In the genomic region with DNA sequence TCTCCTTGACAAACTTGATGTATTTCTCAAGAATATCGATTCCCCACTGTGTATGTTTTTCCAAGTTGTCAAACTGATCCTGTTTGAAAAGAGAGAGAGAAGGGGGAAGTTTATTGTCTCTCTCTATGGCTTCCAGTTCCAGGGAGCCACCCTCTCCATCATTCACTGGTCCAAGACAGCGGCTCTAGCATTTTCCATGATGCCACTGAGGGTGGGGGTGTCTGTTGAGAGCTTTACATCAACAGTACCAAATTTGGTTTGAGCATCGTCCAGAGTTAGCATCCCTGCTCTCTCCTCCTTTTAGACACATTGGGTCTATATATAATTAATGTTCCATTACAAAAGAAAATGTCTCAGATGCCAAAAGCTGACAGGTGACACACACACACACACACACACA, we compare ENCODE assay signal across 28 mouse cellular contexts. TPM values are rescaled to one million over a fixed set of nuclear protein-coding genes. Genes with fewer than 3 reads are reported as not detected.
A peak's percentile ranks its signal among the peaks of the same experiment; 100 is the strongest.
DNase-seq lines count a peak whose midpoint lies in the region; ATAC-seq and TF ChIP-seq lines count a peak whose summit lies in the region.
"Had no signal": no experiment of that assay in that cellular context is flagged by ENCODE, and none has a peak within 500 bp of the region (broad histone marks: within the 10 kb centered on the region; RNA-seq: fewer than 3 reads in every experiment).

No protein-coding gene starts in this region.

- peaks cover 39% of the 10 kb centered on the region for H3K4me1 ChIP-seq in intestine, embryonic 14.5 days (replicated peaks; ENCODE audit: control insufficient read depth, insufficient read depth, low read length)
- H3K4me1 ChIP-seq in intestine, postnatal 0 days (replicated peaks; ENCODE audit: control insufficient read depth, insufficient read depth, low read length) = 0 out of 2 replicates have a peak, but pooled peaks cover 11% of the 10 kb centered on the region
- H3K4me1 ChIP-seq in stomach, embryonic 14.5 days (ENCODE audit: control insufficient read depth, insufficient read depth, low read length) = peaks cover 29% of the 10 kb centered on the region
- H3K4me1 ChIP-seq in stomach, postnatal 0 days (replicated peaks; ENCODE audit: control insufficient read depth, insufficient read depth) = 0 out of 2 replicates have a peak, but pooled peaks cover 3% of the 10 kb centered on the region
- no peaks in the 10 kb centered on the region for H3K4me1 ChIP-seq in midbrain, embryonic 14.5 days (ENCODE audit: control insufficient read depth, insufficient read depth, low read length)
- H3K4me1 ChIP-seq in kidney, adult 2 months (ENCODE audit: control insufficient read depth, insufficient read depth, low read length) = peaks cover 8% of the 10 kb centered on the region; the same call in 1 of the 2 replicates
- H3K4me1 ChIP-seq: forebrain, embryonic 12.5 days had no signal

- H3K27ac ChIP-seq in intestine, embryonic 14.5 days (ENCODE audit: low read depth) = peak overlapping the region; percentile 79; the same call in 1 of the 2 replicates
- no peak overlapping the region for H3K27ac ChIP-seq in intestine, postnatal 0 days (ENCODE audit: low read depth, low read length)
- peak overlapping the region; percentile 12; the same call in 1 of the 2 replicates for H3K27ac ChIP-seq in stomach, embryonic 14.5 days (ENCODE audit: low read length)
- peak overlapping the region; percentile 82 for H3K27ac ChIP-seq in stomach, postnatal 0 days (replicated peaks)
- no peak overlapping the region for H3K27ac ChIP-seq in midbrain, embryonic 14.5 days (replicated peaks; ENCODE audit: low read depth, low read length)
- H3K27ac ChIP-seq in kidney, adult 2 months (ENCODE audit: insufficient read depth, low read depth, low read length) = no peak overlapping the region
- H3K27ac ChIP-seq: embryonic facial prominence, embryonic 10.5 days; embryonic facial prominence, embryonic 13.5 days; forebrain, embryonic 12.5 days; forebrain, embryonic 15.5 days; hindbrain, embryonic 10.5 days had no signal

- no peak for TF ChIP-seq CTCF in intestine, postnatal 0 days (IDR thresholded peaks at IDR 0.05; ENCODE audit: low read depth)
- no peak for TF ChIP-seq CTCF in stomach, postnatal 0 days (IDR thresholded peaks at IDR 0.05; ENCODE audit: low read depth)
- TF ChIP-seq CTCF in kidney, adult 2 months (conservative IDR thresholded peaks at IDR 0.05; ENCODE audit: insufficient read depth, insufficient read length, low read depth, low read length) = no peak

- no peaks in the 10 kb centered on the region for H3K9me3 ChIP-seq in intestine, embryonic 14.5 days (ENCODE audit: control insufficient read depth, low read length)
- H3K9me3 ChIP-seq in intestine, postnatal 0 days (ENCODE audit: control insufficient read depth) = no peaks in the 10 kb centered on the region
- H3K9me3 ChIP-seq in stomach, embryonic 14.5 days (ENCODE audit: control insufficient read depth, low read depth, low read length) = peaks cover under 1% of the 10 kb centered on the region; the same call in 1 of the 2 replicates
- no peaks in the 10 kb centered on the region for H3K9me3 ChIP-seq in stomach, postnatal 0 days (ENCODE audit: control insufficient read depth, low read length)
- H3K9me3 ChIP-seq in midbrain, embryonic 14.5 days (ENCODE audit: control insufficient read depth, low read length) = no peaks in the 10 kb centered on the region
- H3K9me3 ChIP-seq: embryonic facial prominence, embryonic 10.5 days; embryonic facial prominence, embryonic 13.5 days; forebrain, embryonic 12.5 days; forebrain, embryonic 15.5 days; hindbrain, embryonic 13.5 days had no signal

- WGBS in intestine, embryonic 14.5 days = 68% methylated on average over 3 of the region's 3 CpGs
- WGBS in intestine, postnatal 0 days = 70% methylated on average over 3 of the region's 3 CpGs
- WGBS in stomach, embryonic 14.5 days = 51% methylated on average over 3 of the region's 3 CpGs
- WGBS in stomach, postnatal 0 days = 44% methylated on average over 3 of the region's 3 CpGs
- WGBS in midbrain, embryonic 14.5 days = 83% methylated on average over 3 of the region's 3 CpGs
- 77% methylated on average over 3 of the region's 3 CpGs for WGBS in kidney, adult 2 months

- H3K4me3 ChIP-seq in intestine, embryonic 14.5 days (ENCODE audit: low read depth, low read length) = no peak overlapping the region
- no peak overlapping the region for H3K4me3 ChIP-seq in intestine, postnatal 0 days (ENCODE audit: low read depth, low read length)
- H3K4me3 ChIP-seq in stomach, embryonic 14.5 days (ENCODE audit: low read depth, low read length) = no peak overlapping the region
- H3K4me3 ChIP-seq in stomach, postnatal 0 days (ENCODE audit: low read depth, low read length) = no peak overlapping the region
- no peak overlapping the region for H3K4me3 ChIP-seq in midbrain, embryonic 14.5 days (replicated peaks; ENCODE audit: low read depth, low read length)
- H3K4me3 ChIP-seq in kidney, adult 2 months (ENCODE audit: insufficient read depth, low read depth, low read length) = no peak overlapping the region
- H3K4me3 ChIP-seq: embryonic facial prominence, embryonic 10.5 days; embryonic facial prominence, embryonic 13.5 days; erythroblast, embryonic 14.5 days; forebrain, embryonic 12.5 days; forebrain, embryonic 15.5 days; hindbrain, embryonic 10.5 days; hindbrain, embryonic 13.5 days had no signal

- H3K27me3 ChIP-seq in intestine, embryonic 14.5 days (replicated peaks; ENCODE audit: control insufficient read depth, insufficient read depth, low read length) = no peaks in the 10 kb centered on the region
- H3K27me3 ChIP-seq in intestine, postnatal 0 days (replicated peaks; ENCODE audit: control insufficient read depth, insufficient read depth, low read length) = no peaks in the 10 kb centered on the region
- no peaks in the 10 kb centered on the region for H3K27me3 ChIP-seq in stomach, embryonic 14.5 days (ENCODE audit: control insufficient read depth, insufficient read depth, low read length)
- no peaks in the 10 kb centered on the region for H3K27me3 ChIP-seq in stomach, postnatal 0 days (ENCODE audit: control insufficient read depth, insufficient read depth, low read length)
- no peaks in the 10 kb centered on the region for H3K27me3 ChIP-seq in midbrain, embryonic 14.5 days (ENCODE audit: control insufficient read depth, insufficient read depth, low read length)
- no peaks in the 10 kb centered on the region for H3K27me3 ChIP-seq in kidney, adult 2 months (replicated peaks; ENCODE audit: control insufficient read depth, insufficient read depth, low read length)
- H3K27me3 ChIP-seq: CH12.LX; embryonic facial prominence, embryonic 13.5 days; forebrain, embryonic 12.5 days; forebrain, embryonic 15.5 days; hindbrain, embryonic 13.5 days; Patski had no signal

- H3K36me3 ChIP-seq in intestine, embryonic 14.5 days (ENCODE audit: control insufficient read depth, insufficient read depth, low read length) = no peaks in the 10 kb centered on the region; the same call in 1 of the 2 replicates
- H3K36me3 ChIP-seq in intestine, postnatal 0 days (ENCODE audit: control insufficient read depth, insufficient read depth) = no peaks in the 10 kb centered on the region
- H3K36me3 ChIP-seq in stomach, embryonic 14.5 days (ENCODE audit: control insufficient read depth, insufficient read depth, low read length) = no peaks in the 10 kb centered on the region; the same call in 1 of the 2 replicates
- no peaks in the 10 kb centered on the region for H3K36me3 ChIP-seq in stomach, postnatal 0 days (ENCODE audit: control insufficient read depth, insufficient read depth, low read length)
- no peaks in the 10 kb centered on the region for H3K36me3 ChIP-seq in midbrain, embryonic 14.5 days (ENCODE audit: control insufficient read depth, insufficient read depth, low read length)
- H3K36me3 ChIP-seq in kidney, adult 2 months (ENCODE audit: control insufficient read depth, insufficient read depth, low read length) = no peaks in the 10 kb centered on the region
- H3K36me3 ChIP-seq: forebrain, embryonic 12.5 days; forebrain, embryonic 15.5 days had no signal

- no peak for TF ChIP-seq POLR2A in kidney, adult 2 months (IDR thresholded peaks at IDR 0.05; ENCODE audit: low read depth, low read length)

- ATAC-seq in intestine, embryonic 14.5 days (replicated peaks; ENCODE audit: low FRiP score, low TSS enrichment, low read depth) = no peak
- no peak for ATAC-seq in intestine, postnatal 0 days
- no peak; the same call in 1 of the 2 replicates for ATAC-seq in stomach, embryonic 14.5 days (ENCODE audit: insufficient number of reproducible peaks, insufficient read depth, low FRiP score, low read depth)
- peak; percentile 64; the same call in 1 of the 2 replicates for ATAC-seq in stomach, postnatal 0 days (ENCODE audit: low FRiP score, low TSS enrichment)
- ATAC-seq in midbrain, embryonic 14.5 days (ENCODE audit: low FRiP score, low TSS enrichment) = no peak
- ATAC-seq: forebrain, embryonic 15.5 days; hindbrain, embryonic 16.5 days; Patski had no signal

- TF ChIP-seq EP300 in stomach, postnatal 0 days (optimal IDR thresholded peaks at IDR 0.05) = no peak

- DNase-seq in intestine, embryonic 14.5 days (ENCODE audit: low spot score) = no peak
- peak; percentile 36 for DNase-seq in lung, postnatal 10 days
- no peak for DNase-seq in lung, postnatal 36 days
- no peak for DNase-seq in stomach, postnatal 0 days (ENCODE audit: low spot score)
- DNase-seq in midbrain, embryonic 14.5 days = no peak
- no peak for DNase-seq in kidney, adult 2 months
- DNase-seq: adrenal gland, postnatal 10 days; adrenal gland, postnatal 36 days; cerebellum, adult 18-20 months; cerebellum, adult 9-11 months; cerebellum, postnatal 36 days; embryo, embryonic 11 days; gastrocnemius, postnatal 10 days; gastrocnemius, postnatal 36 days; heart, postnatal 36 days had no signal

- no peak overlapping the region for H3K4me2 ChIP-seq in intestine, embryonic 14.5 days (ENCODE audit: low read length)
- H3K4me2 ChIP-seq in intestine, postnatal 0 days (replicated peaks; ENCODE audit: low read depth) = no peak overlapping the region
- no peak overlapping the region for H3K4me2 ChIP-seq in stomach, embryonic 14.5 days (replicated peaks; ENCODE audit: low read depth, low read length)
- no peak overlapping the region for H3K4me2 ChIP-seq in stomach, postnatal 0 days (replicated peaks; ENCODE audit: low read depth)
- no peak overlapping the region for H3K4me2 ChIP-seq in midbrain, embryonic 14.5 days (ENCODE audit: low read length)
- H3K4me2 ChIP-seq: embryonic facial prominence, embryonic 13.5 days; forebrain, embryonic 12.5 days; forebrain, embryonic 15.5 days; heart, embryonic 11.5 days; hindbrain, embryonic 13.5 days had no signal

- H3K9ac ChIP-seq in intestine, embryonic 14.5 days (ENCODE audit: low read length) = no peak overlapping the region
- no peak overlapping the region for H3K9ac ChIP-seq in intestine, postnatal 0 days (ENCODE audit: low read depth, low read length)
- no peak overlapping the region for H3K9ac ChIP-seq in stomach, embryonic 14.5 days (replicated peaks; ENCODE audit: low read depth, low read length)
- no peak overlapping the region for H3K9ac ChIP-seq in stomach, postnatal 0 days (ENCODE audit: low read length)
- no peak overlapping the region for H3K9ac ChIP-seq in midbrain, embryonic 14.5 days (replicated peaks; ENCODE audit: low read length)
- H3K9ac ChIP-seq: embryonic facial prominence, embryonic 13.5 days; forebrain, embryonic 12.5 days; forebrain, embryonic 15.5 days; hindbrain, embryonic 13.5 days had no signal

RNA-seq across cellular contexts. Expression of gene Fnbp1, which starts 36.5 kb away (rescaled TPM):
- 31.1 and 31.4 TPM in 2 replicates for polyA plus RNA-seq in intestine, embryonic 14.5 days (2014; fragmentation: Nextera tagmentation; extraction: Ambion mirVana)
- 10.4 and 11.8 TPM in 2 replicates for polyA plus RNA-seq in intestine, postnatal 0 days (2015; fragmentation: Nextera tagmentation; extraction: Ambion mirVana)
- polyA plus RNA-seq in stomach, embryonic 14.5 days (2014; fragmentation: Nextera tagmentation; extraction: Ambion mirVana) = 36.5 and 39.2 TPM in 2 replicates
- 15.7 and 16.3 TPM in 2 replicates for polyA plus RNA-seq in stomach, postnatal 0 days (2015; fragmentation: Nextera tagmentation; extraction: Ambion mirVana)
- polyA plus RNA-seq in midbrain, embryonic 14.5 days (2014; fragmentation: Nextera tagmentation; extraction: Ambion mirVana) = 18.3 and 21.0 TPM in 2 replicates
- 21.1 and 23.9 TPM in 2 replicates for polyA plus RNA-seq in kidney, adult 2 months (2012; rRNA removed)

RNA-seq across cellular contexts. Expression of gene Gpr107, which starts 46.8 kb away (rescaled TPM):
- polyA plus RNA-seq in intestine, embryonic 14.5 days (2014; fragmentation: Nextera tagmentation; extraction: Ambion mirVana) = 26.9 and 35.0 TPM in 2 replicates
- polyA plus RNA-seq in intestine, postnatal 0 days (2015; fragmentation: Nextera tagmentation; extraction: Ambion mirVana) = 46.8 and 48.3 TPM in 2 replicates
- 33.5 and 39.8 TPM in 2 replicates for polyA plus RNA-seq in stomach, embryonic 14.5 days (2014; fragmentation: Nextera tagmentation; extraction: Ambion mirVana)
- polyA plus RNA-seq in stomach, postnatal 0 days (2015; fragmentation: Nextera tagmentation; extraction: Ambion mirVana) = 23.7 and 25.4 TPM in 2 replicates
- polyA plus RNA-seq in midbrain, embryonic 14.5 days (2014; fragmentation: Nextera tagmentation; extraction: Ambion mirVana) = 25.5 and 25.6 TPM in 2 replicates
- polyA plus RNA-seq in kidney, adult 2 months (2012; rRNA removed) = 22.2 and 22.8 TPM in 2 replicates

Comparison
In these comparisons a context has a peak if more than half of its experiments do, and no peak if none do; other contexts are left out.
1. H3K27ac ChIP-seq: peak in intestine, embryonic 14.5 days (single experiment), stomach, embryonic 14.5 days (single experiment) and stomach, postnatal 0 days (single experiment); none in intestine, postnatal 0 days (single experiment), midbrain, embryonic 14.5 days (single experiment) and kidney, adult 2 months (single experiment).